Mouse (Mus musculus) midbrain, embryonic 15.5 days (tissue): Measurements from ENCODE around the gene Sec22c. TPM values are rescaled to one million over a fixed set of nuclear protein-coding genes. Genes with fewer than 3 reads are reported as not detected.

ENCODE experiments used
- ATAC-seq: fragments of 200-750 bp; cut with Nextera tagmentation; replicated peaks from 2 replicates; pipeline ENCODE4 v1.8.0; 2017; ENCODE audit warnings: moderate TSS enrichment
- H3K27ac ChIP-seq: fragments of 300-500 bp; sonication (generic); 2 replicates; pipeline ENCODE4 v1.5.1; 2015; ENCODE audit warnings: mild to moderate bottlenecking, inconsistent platforms
- H3K27me3 ChIP-seq: fragments of 300-500 bp; sonication (generic); replicated peaks from 2 replicates; pipeline ENCODE4 v1.6.1; 2015; ENCODE audit warnings: inconsistent platforms
- H3K36me3 ChIP-seq: fragments of 300-500 bp; sonication (generic); replicated peaks from 2 replicates; pipeline ENCODE4 v1.6.1; 2015; ENCODE audit warnings: inconsistent platforms
- H3K4me1 ChIP-seq: fragments of 300-500 bp; sonication (generic); 2 replicates; pipeline ENCODE4 v1.6.1; 2015; ENCODE audit warnings: inconsistent platforms
- H3K4me2 ChIP-seq: fragments of 300-500 bp; sonication (generic); 2 replicates; pipeline ENCODE4 v1.6.1; 2015; ENCODE audit warnings: inconsistent platforms, mild to moderate bottlenecking, moderate library complexity
- H3K4me3 ChIP-seq: fragments of 300-500 bp; sonication (generic); 2 replicates; pipeline ENCODE4 v1.5.1; 2015; ENCODE audit warnings: mild to moderate bottlenecking, inconsistent platforms
- H3K9ac ChIP-seq: fragments of 300-500 bp; sonication (generic); 2 replicates; pipeline ENCODE4 v1.6.1; 2015; ENCODE audit warnings: mild to moderate bottlenecking, inconsistent platforms
- H3K9me3 ChIP-seq: fragments of 300-500 bp; sonication (generic); 2 replicates; pipeline ENCODE4 v1.6.1; 2016; ENCODE audit warnings: inconsistent platforms
- WGBS: fragments of 180-500 bp; shearing (Covaris S2); methylation state at CpG from one replicate; pipeline ENCODE4 v1.1.7; 2015; ENCODE audit warnings: mixed read lengths; 5-methylcytosine and 5-hydroxymethylcytosine counted together
- polyA plus RNA-seq: library from polyadenylated mRNA; unstranded; fragments of >200 nt; fragmentation: Nextera tagmentation; extraction: Ambion mirVana; gene quantifications from 2 replicates; pipeline ENCODE4 v1.2.1, GENCODE M21; 2015

Sec22c gene
- polyA plus RNA-seq, 1 experiment from 2014 or later, result 36.9 TPM

DNA sequence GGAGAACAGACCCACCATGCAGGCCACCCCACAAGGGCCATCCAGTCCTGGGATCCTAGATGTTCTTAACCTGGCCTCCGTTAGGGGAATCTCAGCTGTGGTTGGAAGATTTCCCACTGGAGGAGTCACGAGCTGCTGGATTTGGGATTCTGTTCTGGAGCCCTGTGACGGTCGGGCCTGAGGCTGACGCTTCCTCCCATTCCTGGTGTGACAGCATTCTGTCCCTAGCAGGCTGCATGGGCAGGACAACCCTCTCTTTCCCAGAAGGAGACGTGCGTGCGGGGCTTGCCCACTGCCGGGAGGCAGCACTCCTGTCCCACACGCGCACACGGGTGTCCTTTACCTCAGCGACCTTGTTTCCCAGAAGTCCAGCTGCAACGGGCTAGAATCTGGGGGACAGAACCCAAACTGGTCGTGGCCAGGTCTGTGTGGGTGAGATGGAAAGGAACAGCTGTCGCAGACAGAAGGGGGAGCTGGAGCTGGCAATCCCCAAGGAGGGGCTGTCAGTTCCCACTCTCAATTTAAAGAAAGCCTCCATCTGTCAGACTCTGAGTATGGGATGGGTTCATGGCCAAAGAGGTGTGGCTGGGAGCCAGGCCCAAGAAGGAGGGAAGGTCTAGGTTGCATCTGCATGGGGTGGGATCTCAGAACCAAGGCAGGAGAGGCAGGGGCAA lies 38.2 kb downstream of the Sec22c start:
- H3K4me1 ChIP-seq, result peaks cover 11% of the 10 kb centered on the region
- 0 out of 2 replicates have a peak, but pooled peaks cover 6% of the 10 kb centered on the region for H3K27me3 ChIP-seq
- H3K36me3 ChIP-seq, result no peaks in the 10 kb centered on the region
- no peak for ATAC-seq
- H3K27ac ChIP-seq, result no peak overlapping the region; the same call in 1 of the 2 replicates
- no peak overlapping the region for H3K9ac ChIP-seq
- no peak overlapping the region for H3K4me2 ChIP-seq
- H3K9me3 ChIP-seq, result no peaks in the 10 kb centered on the region
- no peak overlapping the region for H3K4me3 ChIP-seq
- 63% methylated on average over 16 of the region's 16 CpGs for WGBS

DNA sequence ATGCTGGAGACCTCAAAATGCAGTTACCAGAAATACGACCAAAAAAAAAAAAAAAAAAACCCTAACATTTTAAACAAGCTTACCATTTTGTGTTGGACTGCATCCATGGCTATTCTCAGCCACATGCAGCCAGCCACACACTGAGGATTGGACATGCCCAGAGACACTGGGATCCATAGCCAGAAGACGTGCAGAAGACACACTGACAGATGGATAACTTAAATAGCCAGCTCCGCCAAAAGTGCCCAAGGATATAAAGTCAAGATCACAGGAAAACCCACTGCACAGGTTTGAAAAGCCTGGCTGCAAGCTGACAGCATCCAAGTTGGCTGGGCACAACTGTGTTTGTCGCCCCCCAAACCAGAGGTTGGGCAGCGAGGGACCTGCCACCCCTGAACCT lies 41.2 kb downstream of the Sec22c start:
- H3K36me3 ChIP-seq, result no peaks in the 10 kb centered on the region
- no peak overlapping the region for H3K4me3 ChIP-seq
- no peaks in the 10 kb centered on the region for H3K9me3 ChIP-seq
- H3K27ac ChIP-seq, result no peak overlapping the region
- WGBS, result 87% methylated on average over 5 of the region's 5 CpGs
- H3K4me2 ChIP-seq, result no peak overlapping the region
- H3K9ac ChIP-seq, result no peak overlapping the region
- 0 out of 2 replicates have a peak, but pooled peaks cover under 1% of the 10 kb centered on the region for H3K4me1 ChIP-seq
- ATAC-seq, result no peak
- H3K27me3 ChIP-seq, result no peaks in the 10 kb centered on the region

DNA sequence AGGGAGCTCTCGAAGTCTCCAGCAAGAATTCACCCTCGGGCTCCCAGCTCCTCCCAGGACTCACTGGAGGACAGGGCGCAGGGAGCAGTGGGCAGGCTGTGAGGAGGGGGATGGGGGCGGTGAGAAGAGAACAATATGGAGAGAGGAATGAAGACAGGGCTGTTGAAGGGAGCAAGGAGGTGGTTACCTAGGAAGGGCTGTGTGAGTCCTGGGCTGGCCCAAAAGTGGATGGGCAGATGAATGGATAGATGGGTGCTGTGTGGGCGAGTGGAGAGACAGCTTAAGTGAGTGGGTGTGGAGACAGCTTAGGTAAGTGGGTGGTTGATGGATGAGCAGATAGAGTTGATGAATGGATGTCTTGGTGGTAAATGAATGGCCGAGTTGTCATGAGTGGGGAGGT lies 41.8 kb downstream of the Sec22c start:
- no peak for ATAC-seq
- no peaks in the 10 kb centered on the region for H3K27me3 ChIP-seq
- no peak overlapping the region for H3K9ac ChIP-seq
- H3K36me3 ChIP-seq, result no peaks in the 10 kb centered on the region
- H3K27ac ChIP-seq, result no peak overlapping the region
- no peaks in the 10 kb centered on the region for H3K4me1 ChIP-seq
- H3K4me2 ChIP-seq, result no peak overlapping the region
- H3K4me3 ChIP-seq, result no peak overlapping the region
- 81% methylated on average over 6 of the region's 6 CpGs for WGBS
- no peaks in the 10 kb centered on the region for H3K9me3 ChIP-seq

DNA sequence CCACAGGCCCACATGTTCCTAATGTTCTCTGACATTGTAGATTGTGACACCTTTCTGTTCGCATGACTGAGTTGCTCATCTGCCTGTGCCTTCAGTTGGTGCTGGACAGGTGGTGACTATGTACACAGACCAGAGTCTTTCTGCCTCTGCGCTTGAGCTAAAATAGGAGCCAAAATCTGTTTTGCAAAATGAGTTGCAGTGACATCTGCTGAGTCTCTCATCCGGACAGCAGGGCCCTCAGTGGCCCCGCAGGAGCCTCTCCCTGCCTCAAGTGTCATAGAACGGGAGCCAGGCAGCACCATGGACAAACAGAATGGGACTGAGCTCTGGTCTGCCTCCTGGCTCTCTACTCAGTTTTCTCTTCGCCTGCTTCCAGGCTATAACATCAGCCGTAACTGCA lies 45.5 kb downstream of the Sec22c start:
- Histone ChIP-seq H3K4me2 (no peak overlapping the region), H3K36me3 (no peaks in the 10 kb centered on the region), H3K4me3 (no peak overlapping the region), H3K9ac (no peak overlapping the region), H3K27me3 (0 out of 2 replicates have a peak, but pooled peaks cover 3% of the 10 kb centered on the region), H3K9me3 (no peaks in the 10 kb centered on the region), H3K27ac (no peak overlapping the region), H3K4me1 (no peaks in the 10 kb centered on the region)
- WGBS, result 82% methylated on average over 7 of the region's 7 CpGs
- no peak for ATAC-seq

DNA sequence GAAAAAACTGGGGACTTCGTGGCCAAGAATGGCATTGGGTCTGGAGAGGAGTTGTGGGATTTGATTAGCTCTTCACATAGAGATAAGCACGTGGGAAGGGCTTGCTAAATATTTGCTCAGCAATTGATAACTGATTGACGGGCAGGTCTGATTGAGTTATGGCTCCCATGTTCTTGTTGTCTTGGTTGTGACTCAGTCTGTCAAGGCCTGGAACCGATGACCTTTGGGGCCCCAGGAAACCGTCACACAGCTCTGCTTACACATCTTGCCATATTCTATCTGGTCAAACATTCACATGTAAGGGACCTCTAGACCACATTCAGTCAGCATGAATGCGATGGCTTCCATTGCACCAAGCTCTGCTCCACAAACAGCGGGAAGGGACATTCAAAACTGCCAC lies 47.0 kb downstream of the Sec22c start:
- Histone ChIP-seq H3K4me1 (no peaks in the 10 kb centered on the region), H3K9me3 (no peaks in the 10 kb centered on the region), H3K4me2 (no peak overlapping the region), H3K36me3 (no peaks in the 10 kb centered on the region), H3K4me3 (no peak overlapping the region), H3K27ac (no peak overlapping the region), H3K27me3 (0 out of 2 replicates have a peak, but pooled peaks cover 3% of the 10 kb centered on the region), H3K9ac (no peak overlapping the region)
- no peak for ATAC-seq
- 81% methylated on average over 7 of the region's 7 CpGs for WGBS

DNA sequence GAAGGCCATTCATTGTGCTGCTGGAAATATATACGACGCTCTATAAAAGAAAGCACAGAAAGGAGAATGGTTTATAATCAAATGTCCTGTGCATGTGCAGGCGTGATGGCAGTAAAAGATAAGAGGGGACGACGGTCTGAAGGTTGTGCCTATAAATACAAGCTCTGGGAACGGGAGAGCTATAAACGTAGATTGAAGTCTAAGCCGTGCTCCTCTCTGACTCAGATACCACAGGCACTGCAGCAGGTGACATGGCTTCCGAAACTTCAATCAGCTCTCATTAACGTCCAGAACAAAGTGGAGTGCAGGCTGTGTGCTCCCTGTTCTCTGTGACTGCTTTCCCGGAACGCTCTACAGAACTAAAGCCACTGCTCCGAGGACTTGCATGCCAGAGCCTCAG lies 48.1 kb downstream of the Sec22c start:
- H3K4me2 ChIP-seq, result no peak overlapping the region
- no peaks in the 10 kb centered on the region for H3K4me1 ChIP-seq
- WGBS, result 55% methylated on average over 13 of the region's 13 CpGs
- no peaks in the 10 kb centered on the region for H3K9me3 ChIP-seq
- H3K9ac ChIP-seq, result no peak overlapping the region
- no peaks in the 10 kb centered on the region for H3K36me3 ChIP-seq
- ATAC-seq, result no peak
- H3K27ac ChIP-seq, result no peak overlapping the region
- H3K4me3 ChIP-seq, result no peak overlapping the region
- 0 out of 2 replicates have a peak, but pooled peaks cover 3% of the 10 kb centered on the region for H3K27me3 ChIP-seq

DNA sequence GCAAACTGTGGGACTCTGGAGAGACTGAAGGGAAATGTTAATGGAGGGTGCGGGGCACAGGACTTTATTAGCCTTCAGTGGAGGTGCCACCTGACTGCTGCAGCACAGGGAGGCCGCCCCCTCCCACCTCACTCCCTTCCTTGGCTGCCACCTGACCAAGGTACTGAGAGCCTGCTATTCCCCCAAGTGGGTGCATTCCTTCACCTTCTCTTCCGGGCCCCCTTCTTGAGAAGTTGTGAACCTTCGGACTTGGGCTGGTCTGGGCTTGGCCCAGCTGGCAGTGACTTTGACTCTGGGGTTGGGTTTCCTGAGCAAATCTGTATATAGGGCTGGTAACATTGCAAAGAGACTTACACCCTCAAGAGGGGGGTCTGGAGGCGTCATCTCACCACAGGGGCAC lies 49.0 kb downstream of the Sec22c start:
- H3K9me3 ChIP-seq, result no peaks in the 10 kb centered on the region
- 0 out of 2 replicates have a peak, but pooled peaks cover 3% of the 10 kb centered on the region for H3K27me3 ChIP-seq
- no peak overlapping the region for H3K4me2 ChIP-seq
- no peaks in the 10 kb centered on the region for H3K4me1 ChIP-seq
- H3K4me3 ChIP-seq, result no peak overlapping the region
- ATAC-seq, result no peak
- 84% methylated on average over 5 of the region's 5 CpGs for WGBS
- H3K36me3 ChIP-seq, result no peaks in the 10 kb centered on the region
- no peak overlapping the region for H3K27ac ChIP-seq
- no peak overlapping the region for H3K9ac ChIP-seq

DNA sequence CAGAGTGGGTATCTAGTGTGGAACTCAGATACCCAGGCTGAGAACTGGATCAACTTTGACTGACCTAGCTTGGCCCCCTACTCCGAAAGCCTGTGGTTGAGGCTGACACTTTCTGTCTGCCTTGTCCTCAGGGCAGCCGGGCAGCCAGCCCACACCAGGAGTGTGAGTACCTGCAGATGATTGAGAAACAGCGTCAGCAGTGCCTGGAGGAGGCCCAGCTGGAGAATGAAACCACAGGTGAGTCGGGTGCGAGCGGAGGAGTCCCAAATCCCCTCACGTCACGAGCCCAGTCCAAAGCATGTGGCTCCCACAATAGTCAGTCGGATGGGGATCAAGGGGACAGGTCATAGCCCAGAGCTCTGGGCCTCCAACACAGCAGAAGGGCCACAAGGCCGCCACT lies 51.6 kb downstream of the Sec22c start:
- H3K9ac ChIP-seq, result no peak overlapping the region
- H3K4me2 ChIP-seq, result no peak overlapping the region
- no peak for ATAC-seq
- H3K4me1 ChIP-seq, result no peaks in the 10 kb centered on the region
- H3K27me3 ChIP-seq, result 0 out of 2 replicates have a peak, but pooled peaks cover 3% of the 10 kb centered on the region
- 92% methylated on average over 10 of the region's 10 CpGs for WGBS
- no peaks in the 10 kb centered on the region for H3K9me3 ChIP-seq
- H3K4me3 ChIP-seq, result no peak overlapping the region
- no peaks in the 10 kb centered on the region for H3K36me3 ChIP-seq
- H3K27ac ChIP-seq, result no peak overlapping the region

DNA sequence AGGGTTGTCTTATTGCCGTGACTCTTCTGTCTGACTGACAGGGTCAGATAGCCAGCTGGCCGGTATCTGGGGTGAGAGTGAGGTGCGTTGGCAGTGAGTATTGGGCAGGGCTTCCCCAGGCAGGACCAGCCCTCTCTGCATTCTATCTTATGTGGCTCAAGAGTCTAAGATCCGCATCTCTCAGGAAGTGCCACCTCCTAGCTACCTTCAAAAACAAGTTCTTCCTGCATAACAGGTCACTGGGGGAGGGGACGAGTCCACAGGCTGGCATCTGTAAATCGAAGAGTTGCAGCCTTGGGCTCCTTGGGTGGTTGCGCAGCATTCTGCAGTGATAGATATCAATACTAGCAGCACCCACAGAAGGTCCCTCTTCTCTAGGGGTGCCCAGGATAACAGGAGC lies 58.3 kb downstream of the Sec22c start:
- no peak overlapping the region for H3K4me3 ChIP-seq
- H3K27ac ChIP-seq, result no peak overlapping the region
- peaks cover 23% of the 10 kb centered on the region for H3K27me3 ChIP-seq
- H3K36me3 ChIP-seq, result no peaks in the 10 kb centered on the region
- H3K9me3 ChIP-seq, result no peaks in the 10 kb centered on the region
- no peak overlapping the region for H3K9ac ChIP-seq
- 79% methylated on average over 7 of the region's 7 CpGs for WGBS
- no peak for ATAC-seq
- peaks cover 10% of the 10 kb centered on the region for H3K4me1 ChIP-seq
- H3K4me2 ChIP-seq, result no peak overlapping the region

DNA sequence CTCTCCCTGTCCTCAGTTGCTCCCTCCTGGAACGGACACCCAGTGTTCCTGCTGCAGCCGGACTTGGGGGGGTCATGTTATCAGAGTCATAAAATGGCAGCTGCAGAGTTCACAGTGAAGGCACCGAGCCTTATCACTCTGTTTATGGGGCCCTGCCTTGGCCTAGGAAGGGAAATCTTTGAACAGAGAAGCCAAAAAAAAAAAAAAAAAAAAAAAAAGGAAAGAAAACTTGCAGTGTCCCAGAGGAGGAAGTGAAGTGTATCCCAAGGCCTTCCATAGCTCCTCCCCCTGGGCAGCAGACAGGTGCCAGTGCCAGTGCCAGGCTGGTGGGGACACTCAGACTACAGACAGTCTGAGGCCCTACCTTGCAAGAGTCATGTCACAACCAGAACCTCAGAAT lies 60.4 kb downstream of the Sec22c start:
- no peak for ATAC-seq
- no peak overlapping the region for H3K9ac ChIP-seq
- H3K4me2 ChIP-seq, result no peak overlapping the region
- H3K27ac ChIP-seq, result no peak overlapping the region
- H3K36me3 ChIP-seq, result no peaks in the 10 kb centered on the region
- H3K4me1 ChIP-seq, result peaks cover 20% of the 10 kb centered on the region
- no peak overlapping the region for H3K4me3 ChIP-seq
- H3K27me3 ChIP-seq, result peaks cover 43% of the 10 kb centered on the region
- H3K9me3 ChIP-seq, result no peaks in the 10 kb centered on the region
- 75% methylated on average over 3 of the region's 3 CpGs for WGBS

DNA sequence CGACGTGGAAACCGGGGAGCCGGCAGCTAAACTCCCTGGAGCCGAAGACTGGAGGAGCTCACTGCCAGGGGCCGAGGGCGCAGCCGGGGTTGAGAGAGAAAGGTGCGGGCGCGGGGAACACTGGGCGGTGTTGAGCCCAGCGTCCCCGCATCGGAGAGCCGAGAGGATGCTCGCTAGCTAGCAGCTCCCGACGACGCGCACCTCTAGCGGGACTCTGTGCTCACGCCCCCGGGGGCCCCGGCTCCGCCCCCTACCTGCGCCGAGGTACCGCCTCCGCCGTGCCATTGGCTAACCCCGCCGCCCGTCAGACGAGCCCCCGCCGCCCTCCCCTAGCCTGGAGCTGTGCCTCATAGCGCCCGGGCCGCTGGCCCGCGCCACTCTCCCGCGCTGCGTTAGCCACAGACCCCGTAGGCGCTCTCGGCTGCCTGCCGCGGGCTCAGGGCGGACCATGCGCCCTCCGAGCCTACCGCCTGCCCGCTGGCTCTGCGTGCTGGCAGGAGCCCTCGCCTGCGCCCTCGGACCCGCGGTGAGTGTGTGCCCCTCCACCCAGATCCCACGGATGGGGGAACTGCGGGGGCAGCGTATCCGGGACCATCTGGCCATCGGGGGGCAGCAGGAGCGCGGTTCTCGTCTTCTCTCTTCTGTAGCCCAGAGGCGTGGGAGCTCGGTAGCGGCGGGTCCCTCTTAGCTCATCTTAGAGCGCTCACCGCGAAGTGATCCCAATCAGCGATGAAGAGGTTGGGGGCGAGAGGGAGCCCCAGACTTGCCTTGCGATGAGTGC lies 62.7 kb downstream of the Sec22c start, which contains the start of gene Vipr1:
Gene Vipr1 (plus strand): TSS at position 316 of the 781 bp plus-strand sequence.
- peak within 1 kb of the TSS; percentile 49 for H3K9ac ChIP-seq
- H3K27me3 ChIP-seq, result peaks cover 48% of the 10 kb centered on the region
- H3K36me3 ChIP-seq, result no peaks in the 10 kb centered on the region
- H3K9me3 ChIP-seq, result no peaks in the 10 kb centered on the region
- peak; percentile 91 for ATAC-seq
- H3K4me1 ChIP-seq, result peaks cover 20% of the 10 kb centered on the region
- peak within 1 kb of the TSS; percentile 92 for H3K4me2 ChIP-seq
- under 1% methylated on average over 79 of the region's 79 CpGs for WGBS
- peak within 1 kb of the TSS; percentile 50 for H3K4me3 ChIP-seq
- no peak within 1 kb of the TSS for H3K27ac ChIP-seq

DNA sequence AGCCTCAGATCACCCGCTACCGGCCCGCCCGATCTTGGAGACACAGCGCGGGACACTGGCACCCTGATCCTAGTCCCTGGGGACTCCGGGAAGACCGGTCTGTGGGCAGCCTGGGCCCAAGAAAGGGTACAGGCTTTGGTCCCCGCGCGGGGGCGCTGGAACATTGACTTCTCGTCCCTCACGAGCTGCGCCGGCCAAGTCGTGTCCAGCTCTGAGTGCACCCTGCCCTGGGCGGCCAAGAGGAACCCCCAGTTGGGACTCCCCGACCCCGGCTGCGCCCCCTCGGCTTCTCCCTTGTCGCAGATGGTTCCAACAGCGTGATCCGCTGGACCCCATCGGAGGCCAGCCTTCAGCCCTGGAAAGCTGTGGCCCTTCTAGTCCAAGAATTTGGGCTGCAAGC lies 63.3 kb downstream of the Sec22c start, which contains the start of gene Lyzl4:
Gene Lyzl4 (minus strand): TSS at position 96 of the 400 bp plus-strand sequence.
- H3K4me2 ChIP-seq, result peak within 1 kb of the TSS; percentile 92
- H3K36me3 ChIP-seq, result no peaks in the 10 kb centered on the region
- H3K27ac ChIP-seq, result no peak within 1 kb of the TSS
- peak within 1 kb of the TSS; percentile 50 for H3K4me3 ChIP-seq
- peaks cover 20% of the 10 kb centered on the region for H3K4me1 ChIP-seq
- peak within 1 kb of the TSS; percentile 49 for H3K9ac ChIP-seq
- no peaks in the 10 kb centered on the region for H3K9me3 ChIP-seq
- under 1% methylated on average over 26 of the region's 26 CpGs for WGBS
- H3K27me3 ChIP-seq, result peaks cover 48% of the 10 kb centered on the region
- ATAC-seq, result peak; percentile 65
